Mouse (Mus musculus) hematopoietic stem cell, adult 5-6 weeks (primary cell): ENCODE measurements around the gene Sult5a1. TPM values are rescaled to one million over a fixed set of nuclear protein-coding genes. Genes with fewer than 3 reads are reported as not detected.
A peak's percentile ranks its signal among the peaks of the same experiment; 100 is the strongest.
"Not testable (repeated sequence)": the region's sequence is repeated elsewhere in the genome, so short reads cannot be mapped to it uniquely, and the experiment has no call there.

Experiments
- ATAC-seq, 2 experiments: fragments of 125-278 bp in 1 of 2; replicated peaks in 1 of 2; 2 replicates each; pipeline ENCODE4 v1.8.0; 2016 to 2017; ENCODE audit warnings: inconsistent platforms in 2 of 2, mild to moderate bottlenecking in 2 of 2, moderate number of reproducible peaks in 2 of 2, low read depth in 1 of 2, moderate TSS enrichment in 1 of 2; ENCODE audit not compliant: low FRiP score in 2 of 2, poor library complexity in 2 of 2, severe bottlenecking in 2 of 2, insufficient read depth in 1 of 2, low TSS enrichment in 1 of 2
- total RNA-seq: library from RNA; stranded (forward); fragments of 172-1452, 232-1000 nt; gene quantifications from 2 replicates; pipeline ENCODE4 v1.2.3, GENCODE M21; 2017

Gene Sult5a1
- total RNA-seq, 1 experiment from 2014 or later: not detected

DNA sequence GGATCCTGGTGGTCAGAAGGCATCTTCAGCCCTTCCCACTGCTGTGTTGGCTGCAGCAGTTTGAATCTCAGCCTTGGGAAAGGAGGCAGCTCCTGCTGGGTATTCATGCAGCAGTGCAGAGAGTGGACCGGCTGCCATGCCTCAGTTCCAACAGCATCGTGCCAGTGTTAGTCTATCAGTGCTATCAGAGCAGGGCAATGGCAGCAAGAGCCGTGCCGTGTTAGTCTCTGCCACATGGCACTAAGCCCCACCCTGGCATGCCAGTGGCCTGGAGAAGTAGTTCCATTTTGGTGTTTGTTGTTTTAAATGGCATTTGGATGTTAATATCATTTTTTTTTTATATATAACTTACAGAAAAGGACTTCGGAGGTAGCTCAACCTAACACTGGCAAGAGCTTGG, 49.2 kb downstream of the Sult5a1 start:
- ATAC-seq: no peak

DNA sequence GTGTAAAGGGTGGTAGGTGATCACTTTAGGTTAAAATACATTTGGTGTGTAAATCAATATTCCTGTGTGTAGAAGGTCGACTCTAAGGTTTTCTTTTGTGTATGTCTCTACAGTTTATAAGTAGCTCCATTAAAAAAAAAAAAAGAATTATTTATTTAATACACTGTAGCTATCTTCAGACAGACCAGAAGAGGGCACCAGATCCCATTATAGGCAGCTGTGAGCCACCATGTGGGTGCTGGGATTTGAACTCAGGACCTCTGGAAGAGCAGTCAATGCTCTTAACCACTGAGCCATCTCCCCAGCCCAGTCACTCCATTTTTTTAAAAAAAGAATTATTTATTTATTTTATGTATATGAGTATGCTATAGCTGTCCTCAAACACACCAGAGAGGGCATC, 50.1 kb downstream of the Sult5a1 start:
- no peak for ATAC-seq

DNA sequence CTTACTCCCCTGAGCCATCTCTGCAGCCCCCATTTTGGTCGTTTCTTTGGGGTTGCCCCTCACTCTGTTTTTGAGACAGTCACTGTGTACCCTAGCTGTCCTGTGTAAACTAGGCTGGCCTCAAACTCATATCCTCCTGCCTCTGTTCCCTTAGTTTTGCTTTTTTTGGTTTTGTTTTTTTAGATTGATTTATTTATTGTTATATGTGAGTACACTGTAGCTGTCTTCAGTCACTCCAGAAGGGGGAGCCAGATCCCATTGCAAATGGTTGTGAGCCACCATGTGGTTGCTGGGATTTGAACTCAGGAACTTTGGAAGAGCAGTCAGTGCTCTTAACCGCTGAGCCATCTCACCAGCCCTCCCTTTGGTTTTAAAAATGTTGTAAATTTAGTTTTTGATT, 51.6 kb downstream of the Sult5a1 start:
- ATAC-seq: no peak

DNA sequence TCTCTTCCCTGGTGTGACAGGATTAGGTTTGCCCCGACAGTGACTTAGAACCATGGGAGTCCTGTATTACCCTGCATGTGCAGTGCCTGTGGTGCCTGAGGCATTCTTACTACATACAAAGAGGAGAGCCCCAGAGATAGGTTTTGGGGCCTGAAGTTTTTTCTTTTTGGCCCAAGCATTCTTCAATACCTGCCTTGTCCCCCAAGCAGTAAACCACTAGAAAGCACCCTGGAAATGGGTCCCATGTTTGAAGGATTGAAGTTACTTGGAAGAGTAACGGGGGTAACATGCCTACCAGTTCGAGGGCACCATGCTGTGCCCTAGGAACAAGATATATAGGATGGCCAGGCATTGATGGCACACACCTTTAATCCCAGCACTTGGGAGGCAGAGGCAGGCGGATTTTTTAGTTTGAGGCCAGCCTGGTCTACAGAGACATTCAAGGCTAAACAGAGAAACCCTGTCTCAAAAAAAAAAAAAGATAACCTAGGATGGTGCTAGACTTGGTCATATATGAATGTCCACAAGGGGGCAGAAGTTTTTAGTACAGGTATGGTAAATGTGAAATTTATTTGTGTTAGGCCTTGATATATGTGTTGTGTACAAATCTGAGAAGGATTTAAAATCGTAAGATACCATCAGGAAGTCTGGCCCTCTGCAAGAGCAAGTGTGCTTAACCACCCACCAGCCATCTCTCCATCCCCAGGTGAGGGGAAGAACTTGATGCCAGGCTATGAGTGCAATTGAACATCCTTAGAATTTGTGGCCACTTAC, 52.4 kb downstream of the Sult5a1 start:
- ATAC-seq: 0 out of 4 replicates have a peak, but pooled peaks of 1 of the 2 experiments have one; percentile 23

DNA sequence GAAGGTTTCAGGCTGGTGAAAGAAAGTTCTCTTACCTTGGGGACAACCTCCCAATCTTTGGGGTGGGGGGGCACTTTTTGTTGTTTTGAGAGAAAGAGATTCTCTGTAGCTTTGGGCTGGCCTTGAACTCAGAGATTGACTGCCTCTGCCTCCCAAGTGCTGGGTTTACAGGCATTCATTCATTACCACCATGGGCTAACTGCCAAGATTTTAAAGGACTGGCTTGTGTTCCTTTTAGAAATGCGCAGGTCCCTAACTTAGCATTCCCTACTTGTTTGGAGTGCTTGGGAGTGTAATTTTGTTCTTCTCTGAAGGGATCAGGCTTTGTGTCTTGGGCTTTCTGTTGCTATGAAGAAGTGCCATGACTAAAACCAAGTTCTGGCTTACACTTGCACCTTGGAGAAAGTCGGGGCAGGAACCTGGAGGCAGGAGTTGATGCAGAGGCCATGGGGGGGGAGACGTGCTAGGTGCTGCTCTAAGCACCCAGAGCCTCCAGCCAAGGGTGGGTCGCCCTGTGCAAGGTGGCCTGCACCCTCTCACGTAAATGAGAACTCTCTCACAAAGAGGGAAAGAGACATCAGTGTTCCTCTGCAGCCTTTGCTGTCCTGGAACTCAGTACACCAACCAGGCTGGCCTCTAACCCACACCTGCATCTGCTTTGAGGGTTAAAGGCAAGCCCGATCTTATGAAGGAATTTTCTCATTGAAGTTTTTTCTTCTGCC, 53.9 kb downstream of the Sult5a1 start:
- ATAC-seq: no peak

DNA sequence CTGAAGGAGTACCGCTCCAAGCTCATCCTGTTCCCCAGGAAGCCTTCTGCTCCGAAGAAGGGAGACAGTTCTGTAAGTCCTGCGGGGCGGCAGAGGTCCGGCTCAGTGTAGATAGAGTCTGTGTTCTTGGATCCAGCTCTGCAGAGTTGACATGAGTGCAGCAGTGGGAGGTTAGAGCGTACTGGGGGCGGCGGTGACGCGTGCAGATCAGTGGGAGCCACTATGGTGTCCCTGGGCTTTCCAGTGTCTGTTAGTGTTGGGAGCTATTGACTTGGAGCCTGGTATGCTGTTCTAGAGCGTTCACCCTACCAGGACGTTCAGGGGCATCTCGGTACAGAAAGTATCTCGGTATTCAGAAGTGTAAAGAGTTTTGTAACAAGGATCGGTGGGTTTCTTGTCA, 54.8 kb downstream of the Sult5a1 start:
- no peak for ATAC-seq

DNA sequence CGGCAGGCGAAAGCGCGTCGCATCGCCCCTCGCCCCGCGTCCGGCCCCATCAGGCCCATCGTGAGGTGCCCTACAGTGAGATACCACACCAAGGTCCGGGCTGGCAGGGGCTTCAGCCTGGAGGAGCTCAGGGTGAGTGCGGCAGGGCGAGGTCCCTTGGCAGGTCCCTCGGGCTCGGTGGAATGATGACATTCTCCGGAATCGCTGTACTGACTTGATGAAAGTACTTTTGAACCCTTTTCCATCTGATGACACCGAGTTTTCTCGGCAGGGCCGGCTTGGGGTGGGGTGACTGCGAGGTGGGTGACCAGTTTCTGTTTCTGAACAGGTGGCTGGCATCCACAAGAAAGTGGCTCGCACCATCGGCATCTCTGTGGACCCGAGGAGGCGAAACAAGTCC, 55.3 kb downstream of the Sult5a1 start:
- not testable (repeated sequence) for ATAC-seq

DNA sequence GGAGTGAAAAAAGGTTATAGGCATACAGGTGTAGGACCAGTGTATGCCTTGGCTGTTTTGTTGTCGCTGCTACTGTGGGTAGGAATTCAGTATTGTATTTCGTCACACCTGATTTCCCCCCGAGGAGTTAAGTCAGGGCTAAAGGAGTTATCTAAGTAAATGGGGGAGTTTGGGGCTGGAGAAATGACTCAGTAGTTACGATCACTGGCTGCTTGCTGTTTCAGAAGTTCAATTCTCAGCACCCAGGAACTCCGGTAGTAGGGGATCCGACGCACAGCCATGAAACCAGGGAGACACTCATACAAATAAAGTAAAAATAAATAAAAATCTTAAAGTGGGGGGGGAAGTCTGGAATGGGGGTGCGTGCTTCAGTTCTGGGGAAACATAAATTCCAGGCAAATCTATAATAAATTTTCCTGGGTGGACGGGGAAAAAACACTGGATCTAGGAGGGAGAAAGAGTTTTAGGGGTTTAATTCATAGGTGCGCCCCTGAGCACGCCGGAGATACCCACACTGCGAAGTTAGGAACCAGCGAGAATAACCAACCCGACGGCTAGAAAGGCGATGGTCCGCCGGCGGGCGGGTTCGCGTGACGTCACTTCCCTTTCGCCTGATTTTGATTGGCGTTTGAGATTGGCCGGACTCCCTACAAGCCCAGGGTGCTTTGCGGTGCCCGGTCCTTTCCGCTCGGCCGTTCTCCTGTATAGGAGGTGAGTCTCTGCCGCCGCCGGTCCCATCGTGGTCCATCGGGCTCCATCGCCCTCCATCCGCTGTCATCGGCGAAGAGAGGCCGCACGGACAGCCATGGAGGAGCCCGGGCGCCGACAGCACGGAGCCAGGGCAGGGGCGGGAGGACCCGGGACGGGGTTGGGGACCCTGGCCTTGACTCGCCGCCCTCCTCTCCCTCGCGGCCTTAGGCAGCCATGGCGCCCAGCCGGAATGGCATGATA, 56.1 kb downstream of the Sult5a1 start, which contains the start of gene Rpl13:
Rpl13 (plus strand) TSS at position 616 of the 951 bp plus-strand sequence.
- ATAC-seq: peak; percentile 93 to 95

DNA sequence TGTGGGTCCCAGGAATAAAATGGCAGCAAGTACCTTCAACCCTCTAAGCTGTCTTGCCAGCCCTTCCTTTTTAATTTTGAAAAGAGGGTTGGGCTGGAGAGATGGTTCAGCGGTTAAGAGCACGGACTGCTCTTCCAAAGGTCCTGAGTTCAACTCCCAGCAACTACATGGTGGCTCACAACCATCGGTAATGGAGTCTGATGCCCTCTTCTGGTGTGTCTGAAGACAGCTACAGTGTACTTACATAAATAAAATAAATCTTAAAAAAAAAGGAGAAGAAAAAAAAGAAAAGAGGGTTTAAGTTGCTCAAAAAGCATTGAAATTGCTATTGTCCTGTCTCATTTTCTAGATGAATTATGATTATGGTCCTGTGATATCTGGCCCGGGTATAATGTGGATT, 56.9 kb downstream of the Sult5a1 start:
- ATAC-seq: no peak

DNA sequence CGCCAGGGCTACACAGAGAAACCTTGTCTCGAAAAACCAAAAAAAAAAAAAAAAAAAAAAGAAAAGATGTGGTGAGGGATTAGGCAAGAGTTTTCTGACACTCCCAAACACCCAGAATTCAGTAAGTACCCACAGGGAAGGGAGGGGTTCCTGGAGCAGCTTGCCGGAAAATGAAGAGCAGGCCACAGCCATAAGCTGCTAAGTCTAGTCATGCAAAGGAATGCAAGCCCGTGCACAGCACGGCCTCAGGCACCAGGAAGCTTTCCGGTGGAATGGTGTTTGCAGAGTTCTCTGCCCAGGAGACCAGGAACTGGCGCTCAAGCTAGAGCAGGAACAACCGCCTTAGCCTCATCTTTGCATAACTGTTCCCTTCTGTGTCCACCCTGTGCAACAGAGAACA, 57.8 kb downstream of the Sult5a1 start:
- ATAC-seq: peak in 1 of 2 experiments; percentile 28; a peak in 1 of 4 replicates

DNA sequence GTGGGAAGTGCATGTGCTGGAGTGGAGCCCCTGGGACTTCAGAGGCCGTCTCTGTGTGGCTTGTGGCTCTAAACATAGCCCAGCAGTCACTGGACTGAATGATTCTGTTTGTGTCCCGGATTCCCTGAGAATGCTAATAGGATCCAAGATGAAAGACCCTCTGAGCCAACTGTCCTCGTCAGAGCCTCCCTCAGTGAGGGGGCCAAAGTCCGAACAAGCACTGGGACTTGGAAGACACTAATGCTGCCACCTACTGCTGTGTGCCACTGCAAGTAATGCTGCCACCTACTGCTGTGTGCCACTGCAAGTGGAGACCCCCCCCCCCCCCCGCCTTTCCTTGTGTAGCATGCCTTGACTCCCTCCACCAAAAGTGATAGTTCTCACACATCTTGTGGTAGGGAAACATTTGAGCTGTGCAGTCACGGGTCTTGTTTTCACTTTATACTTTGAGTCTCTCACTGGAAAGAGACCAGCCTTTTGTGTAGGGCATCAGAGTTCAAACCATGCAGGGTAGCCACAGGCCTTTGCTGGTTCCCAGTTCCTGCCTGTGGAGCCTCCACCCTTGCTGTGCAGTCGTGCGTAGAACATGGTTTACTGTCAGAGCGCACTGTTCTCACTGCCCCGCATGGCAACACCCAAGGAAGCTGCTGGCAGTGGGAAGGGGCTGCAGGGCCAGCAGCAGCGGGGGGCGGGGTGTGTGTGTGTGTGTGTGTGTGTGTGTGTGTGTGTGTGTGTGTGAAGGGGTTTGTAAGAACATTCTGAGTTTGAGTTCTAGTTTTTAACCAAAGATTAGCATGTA, 60.1 kb downstream of the Sult5a1 start:
- ATAC-seq: no peak

DNA sequence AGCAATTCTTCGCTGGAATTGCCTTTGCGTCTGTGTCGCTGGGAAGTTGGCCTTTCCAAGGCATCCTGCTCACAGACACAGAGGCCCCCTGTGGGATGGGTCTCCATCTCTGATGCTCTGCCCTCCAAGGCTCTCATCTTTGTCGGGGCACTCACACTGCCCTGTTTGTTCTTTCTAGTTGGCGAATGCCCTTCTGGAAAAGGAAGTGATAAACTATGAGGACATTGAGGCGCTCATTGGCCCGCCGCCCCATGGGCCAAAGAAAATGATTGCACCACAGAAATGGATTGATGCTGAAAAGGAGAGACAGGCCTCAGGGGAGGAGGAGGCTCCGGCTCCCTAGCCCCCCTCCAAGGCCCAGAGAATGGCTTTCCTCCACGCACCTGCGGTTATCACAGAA, 60.9 kb downstream of the Sult5a1 start:
- no peak for ATAC-seq

Other genes starting within 250 kb of the Sult5a1 start
- gene Ankrd11, start 116.0 kb downstream of the Sult5a1 start, total RNA-seq: 99.2 and 109 TPM in 2 replicates
- gene Spg7, start 95.4 kb downstream of the Sult5a1 start, total RNA-seq: 68.5 and 76.3 TPM in 2 replicates
- 2,996 and 3,898 TPM in 2 replicates for gene Rpl13, start 56.0 kb downstream of the Sult5a1 start, total RNA-seq
- 0.60 TPM in 1 of 2 replicates, not detected in the other for gene Cpne7, start 40.9 kb downstream of the Sult5a1 start, total RNA-seq
- not detected in 2 replicates for gene Dpep1, start 27.9 kb upstream of the Sult5a1 start, total RNA-seq
- 18.1 and 52.8 TPM in 2 replicates for gene Chmp1a, start 54.4 kb upstream of the Sult5a1 start, total RNA-seq
- gene Spata33, start 54.5 kb upstream of the Sult5a1 start, total RNA-seq: 1.5 TPM in 1 of 2 replicates, not detected in the other
- 32.6 and 39.1 TPM in 2 replicates for gene Cdk10, start 66.5 kb upstream of the Sult5a1 start, total RNA-seq
- gene Spata2l, start 77.9 kb upstream of the Sult5a1 start, total RNA-seq: 1.2 and 2.5 TPM in 2 replicates
- 10.5 and 12.8 TPM in 2 replicates for gene Zfp276, start 95.9 kb upstream of the Sult5a1 start, total RNA-seq
- gene Vps9d1, start 96.0 kb upstream of the Sult5a1 start, total RNA-seq: 18.8 and 24.6 TPM in 2 replicates
- gene Fanca, start 160.3 kb upstream of the Sult5a1 start, total RNA-seq: 23.7 and 38.5 TPM in 2 replicates
- 0.94 and 4.0 TPM in 2 replicates for gene Spire2, start 174.4 kb upstream of the Sult5a1 start, total RNA-seq
- gene Tcf25, start 215.4 kb upstream of the Sult5a1 start, total RNA-seq: 126 and 245 TPM in 2 replicates
- gene Mc1r, start 248.8 kb upstream of the Sult5a1 start, total RNA-seq: not detected in 2 replicates